Mouse (Mus musculus) neural tube, embryonic 14.5 days (tissue): ENCODE measurements around the gene Rpl35a. TPM values are rescaled to one million over a fixed set of nuclear protein-coding genes. Genes with fewer than 3 reads are reported as not detected.

ENCODE experiments used
- ATAC-seq: fragments of 200-750 bp; cut with Nextera tagmentation; 2 replicates; pipeline ENCODE4 v1.8.0; 2017; ENCODE audit warnings: low read depth, mild to moderate bottlenecking, moderate TSS enrichment, moderate library complexity
- H3K27ac ChIP-seq: fragments of 300-500 bp; sonication (generic); 2 replicates; pipeline ENCODE4 v1.5.1; 2014; ENCODE audit warnings: low read depth, mild to moderate bottlenecking, control low read depth, low read length, moderate library complexity, mixed read lengths
- H3K27me3 ChIP-seq: fragments of 300-500 bp; sonication (generic); 2 replicates; pipeline ENCODE4 v1.6.1; 2014; ENCODE audit warnings: low read length; ENCODE audit not compliant: control insufficient read depth, insufficient read depth
- H3K36me3 ChIP-seq: fragments of 300-500 bp; sonication (generic); 2 replicates; pipeline ENCODE4 v1.6.1; 2014; ENCODE audit warnings: low read length, mixed read lengths; ENCODE audit not compliant: control insufficient read depth, insufficient read depth
- H3K4me1 ChIP-seq: fragments of 300-500 bp; sonication (generic); 2 replicates; pipeline ENCODE4 v1.6.1; 2014; ENCODE audit warnings: low read length; ENCODE audit not compliant: control insufficient read depth, insufficient read depth
- H3K4me2 ChIP-seq: fragments of 300-500 bp; sonication (generic); 2 replicates; pipeline ENCODE4 v1.6.1; 2014; ENCODE audit warnings: mild to moderate bottlenecking, low read depth, low read length, control low read depth
- H3K4me3 ChIP-seq: fragments of 300-500 bp; sonication (generic); 2 replicates; pipeline ENCODE4 v1.5.1; 2014; ENCODE audit warnings: low read depth, low read length, control low read depth, mixed read lengths
- H3K9ac ChIP-seq: fragments of 300-500 bp; sonication (generic); replicated peaks from 2 replicates; pipeline ENCODE4 v1.6.1; 2014; ENCODE audit warnings: low read depth, mild to moderate bottlenecking, control low read depth, low read length, mixed read lengths
- H3K9me3 ChIP-seq: fragments of 300-500 bp; sonication (generic); 2 replicates; pipeline ENCODE4 v1.6.1; 2016; ENCODE audit warnings: low read length; ENCODE audit not compliant: control insufficient read depth
- WGBS: fragments of 180-500 bp; shearing (Covaris S2); extraction: QIAGEN DNeasy Blood & Tissue Kit; methylation state at CpG from one replicate; pipeline ENCODE4 v1.1.7; 2014; 5-methylcytosine and 5-hydroxymethylcytosine counted together
- polyA plus RNA-seq: library from polyadenylated mRNA; unstranded; fragments of >200 nt; fragmentation: Nextera tagmentation; extraction: Ambion mirVana; gene quantifications from 2 replicates; pipeline ENCODE4 v1.2.1, GENCODE M21; 2014

Gene Rpl35a
- polyA plus RNA-seq, 1 experiment from 2014 or later, result 450 TPM

DNA sequence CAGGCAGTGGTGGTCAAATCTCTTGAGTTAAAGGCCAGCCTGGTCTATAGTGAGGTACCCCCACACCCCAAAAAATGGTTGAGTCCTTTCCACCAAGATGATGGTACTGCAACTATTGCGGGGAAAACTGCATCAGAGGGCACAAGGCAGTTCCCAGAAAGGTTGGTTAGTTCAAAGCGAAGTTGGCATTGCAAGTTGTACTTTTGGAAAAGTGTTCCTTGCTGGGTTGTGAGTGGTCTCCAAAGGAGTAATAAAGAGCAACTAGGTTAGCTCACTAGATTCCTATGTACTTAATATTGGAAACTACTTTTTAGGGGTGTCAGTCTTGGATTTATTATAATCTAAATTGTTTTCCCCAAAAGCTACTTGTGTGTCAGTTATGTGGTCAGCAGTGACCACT is 4.7 kb downstream of the Rpl35a start:
- Histone ChIP-seq H3K9ac (no peak overlapping the region), H3K36me3 (peaks cover 26% of the 10 kb centered on the region), H3K4me3 (no peak overlapping the region), H3K27ac (no peak overlapping the region), H3K27me3 (no peaks in the 10 kb centered on the region), H3K4me2 (no peak overlapping the region), H3K9me3 (no peaks in the 10 kb centered on the region), H3K4me1 (peaks cover 19% of the 10 kb centered on the region)
- WGBS, result 83% methylated on average over 2 of the region's 2 CpGs
- ATAC-seq, result no peak

DNA sequence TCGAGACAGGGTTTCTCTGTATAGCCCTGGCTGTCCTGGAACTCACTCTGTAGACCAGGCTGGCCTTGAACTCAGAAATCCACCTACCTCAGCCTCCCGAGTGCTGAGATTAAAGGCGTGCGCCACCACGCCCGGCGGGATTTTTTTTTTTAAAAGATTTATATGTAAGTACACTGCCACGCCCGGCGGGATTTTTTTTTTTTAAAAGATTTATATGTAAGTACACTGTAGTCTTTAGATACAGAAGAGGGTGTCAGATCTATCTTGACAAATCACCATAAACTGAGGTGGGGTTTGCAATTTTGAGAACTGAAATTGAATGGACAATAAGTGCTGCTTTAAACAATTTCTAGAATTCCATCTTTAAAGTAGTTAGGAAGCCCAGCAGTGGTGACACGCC is 5.1 kb downstream of the Rpl35a start:
- no peak for ATAC-seq
- Histone ChIP-seq H3K27me3 (no peaks in the 10 kb centered on the region), H3K4me1 (peaks cover 19% of the 10 kb centered on the region), H3K9ac (no peak overlapping the region), H3K27ac (no peak overlapping the region), H3K4me3 (no peak overlapping the region), H3K36me3 (peaks cover 26% of the 10 kb centered on the region), H3K9me3 (no peaks in the 10 kb centered on the region), H3K4me2 (peak overlapping the region; percentile 89; the same call in 1 of the 2 replicates)
- 49% methylated on average over 11 of the region's 11 CpGs for WGBS

DNA sequence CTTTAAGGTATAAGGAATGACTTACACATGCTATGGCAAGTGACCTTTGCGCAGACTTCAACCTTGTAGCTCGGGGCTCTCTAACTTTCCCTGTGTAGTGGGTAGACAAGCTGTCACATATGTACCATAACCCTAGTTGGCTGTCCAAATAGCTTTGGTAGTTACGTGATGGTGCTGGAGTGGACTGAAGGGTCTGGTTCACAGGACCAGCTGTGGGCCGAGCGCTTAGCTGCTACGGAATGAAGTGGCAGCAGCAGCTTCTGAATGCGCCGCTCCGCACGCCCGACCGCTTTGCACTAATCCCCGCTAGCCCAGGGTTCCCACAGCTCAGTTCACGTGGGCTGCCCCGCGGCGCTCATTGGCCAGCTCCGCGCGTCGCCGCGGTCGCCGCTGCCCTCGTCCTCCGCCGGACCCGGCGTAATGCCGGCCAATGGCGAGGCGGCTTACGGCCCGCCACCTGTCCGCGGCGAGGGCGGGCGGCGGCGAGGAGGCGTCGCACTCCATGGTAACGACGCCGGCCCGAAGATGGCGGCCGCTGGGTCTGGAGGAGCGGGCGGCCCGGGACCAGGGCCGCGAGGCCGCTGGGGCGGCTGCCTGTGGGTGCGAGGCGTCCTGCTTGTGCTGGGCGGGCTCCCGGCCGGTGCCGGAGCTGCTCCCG is 5.9 kb downstream of the Rpl35a start, which contains the start of gene Lmln:
Gene Lmln, plus strand, starts transcription at position 498 of the 658 bp plus-strand sequence.
- peaks cover 26% of the 10 kb centered on the region for H3K36me3 ChIP-seq
- H3K27me3 ChIP-seq, result no peaks in the 10 kb centered on the region
- peak within 1 kb of the TSS; percentile 76 for H3K9ac ChIP-seq
- peak within 1 kb of the TSS; percentile 78 for H3K27ac ChIP-seq
- peaks cover 19% of the 10 kb centered on the region for H3K4me1 ChIP-seq
- H3K9me3 ChIP-seq, result no peaks in the 10 kb centered on the region
- H3K4me2 ChIP-seq, result peak within 1 kb of the TSS; percentile 89
- peak; percentile 98 for ATAC-seq
- under 1% methylated on average over 64 of the region's 64 CpGs for WGBS
- H3K4me3 ChIP-seq, result peak within 1 kb of the TSS; percentile 82

DNA sequence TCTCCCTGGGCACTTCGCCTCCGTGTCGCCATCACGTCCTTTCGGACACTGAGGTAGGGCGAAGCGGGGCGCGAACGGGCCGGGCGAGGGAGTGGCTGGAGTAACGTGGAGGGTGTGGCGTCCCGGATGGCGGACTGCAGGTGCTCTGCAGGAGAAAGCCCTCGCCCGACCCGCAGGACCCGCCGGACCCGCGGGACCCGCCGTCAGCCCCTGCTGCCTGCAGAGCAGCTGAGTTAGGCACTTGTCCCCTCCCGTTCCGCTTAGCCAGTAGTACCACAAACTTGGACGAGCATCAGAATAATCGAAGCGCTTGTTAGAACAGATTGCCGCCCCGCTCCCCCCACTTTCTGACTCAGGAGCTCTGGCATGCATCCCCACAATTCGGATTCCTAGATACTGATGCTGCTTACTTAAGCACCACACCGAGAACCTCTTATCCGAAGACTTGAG is 6.5 kb downstream of the Rpl35a start:
- peak overlapping the region; percentile 76 for H3K9ac ChIP-seq
- peaks cover 26% of the 10 kb centered on the region for H3K36me3 ChIP-seq
- ATAC-seq, result no peak; the same call in 1 of the 2 replicates
- H3K27me3 ChIP-seq, result no peaks in the 10 kb centered on the region
- H3K4me2 ChIP-seq, result peak overlapping the region; percentile 89
- H3K27ac ChIP-seq, result peak overlapping the region; percentile 78
- under 1% methylated on average over 35 of the region's 35 CpGs for WGBS
- H3K4me3 ChIP-seq, result peak overlapping the region; percentile 82
- H3K4me1 ChIP-seq, result peaks cover 15% of the 10 kb centered on the region
- H3K9me3 ChIP-seq, result no peaks in the 10 kb centered on the region

DNA sequence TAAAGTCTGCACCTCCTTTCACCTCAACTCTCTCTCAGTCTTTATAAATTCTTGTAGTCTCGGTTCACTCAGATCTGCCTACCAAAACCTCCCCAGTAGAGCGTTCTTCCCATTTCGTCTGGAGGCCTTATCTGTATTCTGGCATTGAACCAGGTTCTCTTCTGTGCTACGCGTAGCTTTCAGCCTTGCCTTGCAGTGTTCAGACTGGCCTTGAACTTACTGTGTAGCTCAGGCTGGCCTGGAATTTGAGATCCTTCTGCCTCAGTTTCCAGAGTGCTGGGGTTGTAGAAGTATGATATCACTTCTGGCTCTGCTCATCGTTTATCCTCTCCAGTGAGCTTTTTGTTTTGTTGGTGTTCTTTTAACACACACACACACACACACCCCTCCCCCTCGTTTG is 7.0 kb downstream of the Rpl35a start:
- H3K4me2 ChIP-seq, result peak overlapping the region; percentile 89
- H3K4me1 ChIP-seq, result peaks cover 10% of the 10 kb centered on the region
- H3K27ac ChIP-seq, result no peak overlapping the region
- peak overlapping the region; percentile 76; the same call in 1 of the 2 replicates for H3K9ac ChIP-seq
- 15% methylated on average over 7 of the region's 7 CpGs for WGBS
- H3K4me3 ChIP-seq, result peak overlapping the region; percentile 82
- no peaks in the 10 kb centered on the region for H3K27me3 ChIP-seq
- no peak for ATAC-seq
- no peaks in the 10 kb centered on the region for H3K9me3 ChIP-seq
- H3K36me3 ChIP-seq, result peaks cover 22% of the 10 kb centered on the region

DNA sequence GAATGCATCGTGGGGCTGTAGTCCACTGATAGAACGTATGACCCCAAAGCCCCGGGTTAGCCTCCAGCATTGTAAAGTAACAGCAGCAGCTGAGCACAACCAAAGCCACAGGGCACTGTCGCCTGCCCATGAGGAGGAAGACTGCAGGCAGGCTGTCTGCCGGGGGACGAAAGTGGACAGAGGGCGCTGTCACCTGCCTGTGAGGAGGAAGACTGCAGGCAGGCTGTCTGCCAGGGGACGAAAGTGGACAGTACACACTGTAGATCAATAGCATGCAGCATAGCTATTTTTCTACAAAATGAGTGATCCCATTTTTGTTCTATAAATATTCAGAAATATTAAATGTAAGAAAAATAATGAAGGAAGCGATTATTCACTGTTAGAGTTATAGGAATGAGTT is 8.4 kb downstream of the Rpl35a start:
- Histone ChIP-seq H3K27ac (no peak overlapping the region), H3K4me3 (no peak overlapping the region), H3K27me3 (no peaks in the 10 kb centered on the region), H3K4me2 (no peak overlapping the region), H3K36me3 (peaks cover 9% of the 10 kb centered on the region), H3K9me3 (no peaks in the 10 kb centered on the region), H3K9ac (no peak overlapping the region), H3K4me1 (peaks cover 10% of the 10 kb centered on the region)
- no peak for ATAC-seq
- 68% methylated on average over 9 of the region's 9 CpGs for WGBS

DNA sequence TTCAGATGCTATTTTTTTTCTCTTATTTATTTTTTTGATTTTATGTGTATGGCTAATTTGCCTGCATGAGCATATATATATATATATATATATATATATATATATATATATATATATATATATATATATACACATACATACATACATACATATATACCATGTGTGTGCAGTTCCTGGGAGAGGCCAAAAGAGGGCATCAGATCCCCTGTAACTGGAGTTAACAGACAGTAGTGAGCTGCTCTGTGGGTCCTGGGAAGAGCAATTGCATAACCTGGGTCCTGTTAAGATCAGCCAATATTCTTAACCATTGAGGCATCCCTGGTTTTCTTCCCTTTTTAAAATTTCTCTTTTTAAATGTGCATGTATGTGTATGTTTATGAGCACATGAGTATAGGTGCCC is 14.7 kb downstream of the Rpl35a start:
- peaks cover 14% of the 10 kb centered on the region; the same call in 1 of the 2 replicates for H3K36me3 ChIP-seq
- ATAC-seq, result no peak
- H3K4me3 ChIP-seq, result no peak overlapping the region
- no peak overlapping the region for H3K9ac ChIP-seq
- no peak overlapping the region for H3K4me2 ChIP-seq
- H3K9me3 ChIP-seq, result no peaks in the 10 kb centered on the region
- no peaks in the 10 kb centered on the region for H3K4me1 ChIP-seq
- H3K27me3 ChIP-seq, result no peaks in the 10 kb centered on the region
- no peak overlapping the region for H3K27ac ChIP-seq

DNA sequence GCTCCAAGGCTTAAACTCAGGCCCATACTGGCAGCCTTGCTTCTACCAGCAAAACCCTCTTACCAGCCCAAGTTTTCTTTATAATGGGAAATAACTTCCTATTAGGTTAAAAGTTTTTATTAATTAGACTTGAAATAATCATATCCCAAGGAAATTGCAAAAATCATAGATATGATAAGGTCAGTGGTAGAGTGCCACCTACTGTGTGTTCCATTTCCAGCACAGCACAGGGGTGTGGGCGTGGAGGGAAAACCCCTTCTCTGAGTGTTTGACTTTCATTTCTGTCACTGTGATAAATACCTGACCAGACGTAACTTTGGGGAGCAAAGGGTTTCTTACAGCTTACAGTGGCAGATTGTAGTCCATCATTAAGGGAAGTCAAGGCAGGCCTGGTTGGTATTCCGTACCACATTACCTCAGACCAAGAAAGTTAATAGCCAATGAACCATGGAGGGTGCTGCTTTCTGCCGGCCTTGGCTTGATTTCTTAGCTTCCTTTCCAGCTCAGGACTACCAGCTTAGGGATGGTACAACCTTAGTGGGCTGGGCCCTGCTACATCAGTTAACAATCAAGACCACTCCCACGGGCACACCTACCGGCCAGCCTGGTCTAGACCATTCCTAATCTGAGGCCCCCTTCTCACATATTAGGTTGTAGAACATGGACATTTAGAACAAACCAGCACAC is 16.8 kb downstream of the Rpl35a start:
- Histone ChIP-seq H3K9ac (no peak overlapping the region), H3K4me1 (no peaks in the 10 kb centered on the region), H3K27ac (no peak overlapping the region), H3K4me2 (no peak overlapping the region), H3K9me3 (no peaks in the 10 kb centered on the region), H3K27me3 (no peaks in the 10 kb centered on the region), H3K36me3 (peaks cover 14% of the 10 kb centered on the region; the same call in 1 of the 2 replicates), H3K4me3 (no peak overlapping the region)
- WGBS, result 87% methylated on average over 6 of the region's 6 CpGs
- no peak for ATAC-seq

DNA sequence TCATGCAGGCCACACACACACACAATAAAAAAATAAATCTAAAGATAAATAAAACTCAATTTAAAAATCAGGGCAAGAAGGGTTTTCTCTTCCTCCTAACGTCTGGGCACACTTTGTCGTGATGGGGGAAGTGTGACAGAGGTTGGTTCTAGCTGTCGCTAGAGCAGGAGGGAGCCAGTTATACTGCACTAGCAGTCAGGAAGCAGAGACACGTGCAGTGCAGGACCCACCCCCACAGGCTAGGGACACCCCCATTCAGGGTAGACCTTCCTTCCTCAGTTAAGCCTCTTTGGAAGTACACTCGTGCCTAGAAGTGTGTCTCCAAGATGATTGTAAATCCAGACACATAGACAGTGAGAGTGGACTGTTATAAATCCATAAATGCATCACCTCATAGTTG is 18.7 kb downstream of the Rpl35a start:
- Histone ChIP-seq H3K4me2 (no peak overlapping the region), H3K9ac (no peak overlapping the region), H3K4me3 (no peak overlapping the region), H3K27me3 (no peaks in the 10 kb centered on the region), H3K36me3 (peaks cover 14% of the 10 kb centered on the region; the same call in 1 of the 2 replicates), H3K4me1 (no peaks in the 10 kb centered on the region), H3K27ac (no peak overlapping the region), H3K9me3 (no peaks in the 10 kb centered on the region)
- 85% methylated on average over 5 of the region's 5 CpGs for WGBS
- ATAC-seq, result no peak
